Mouse (Mus musculus) gastrocnemius, adult 2 months (tissue): ENCODE measurements at regions not wholly inside any gene's neighbourhood (a gene's known extent, or its start where the extent isn't known, plus 50 kb on each side); places are given as distances from the start of the nearest gene placed in this dataset.

ENCODE experiments used
- DNase-seq: peaks from one replicate; pipeline ENCODE4 v3.0.0; 2022
- H3K27ac ChIP-seq: fragments of 200-600 bp; 2 replicates; pipeline ENCODE4 v1.8.1; 2022; ENCODE audit warnings: mild to moderate bottlenecking
- H3K4me3 ChIP-seq: fragments of 200-600 bp; 2 replicates; pipeline ENCODE4 v1.8.1; 2022; ENCODE audit warnings: mild to moderate bottlenecking, moderate library complexity
- CTCF ChIP-seq: fragments of 200-600 bp; IDR thresholded peaks from 2 replicates; pipeline ENCODE4 v1.8.1; 2022; ENCODE audit warnings: antibody characterized with exemption, mild to moderate bottlenecking, moderate library complexity
- intact Hi-C: fragments of 180-260 bp; cut with DNase I; formaldehyde crosslinking; loops from one replicate; pipeline ENCODE4 v1.15.1; 2025

DNA sequence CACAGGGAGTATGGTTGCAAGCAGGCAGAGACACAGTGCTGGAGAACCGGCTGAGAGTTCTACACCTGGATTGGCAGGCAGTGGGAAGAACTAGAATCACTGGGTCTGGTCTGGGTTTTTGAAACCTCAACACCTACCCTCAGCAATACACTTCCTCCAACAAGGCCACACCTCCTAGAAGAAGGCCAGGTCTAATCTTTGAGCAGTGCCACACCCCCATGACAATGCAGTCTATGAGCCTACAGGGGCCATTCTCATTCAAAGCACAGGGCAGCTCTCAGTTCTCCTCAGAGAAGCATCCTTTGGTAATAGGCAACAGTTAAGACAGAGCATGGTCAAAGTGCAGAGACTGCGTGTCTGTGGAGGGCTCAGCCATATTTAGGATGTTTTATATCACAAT is 300.8 kb downstream of the Bbx start:
- Histone ChIP-seq H3K27ac (no peak overlapping the region), H3K4me3 (no peak overlapping the region)
- intact Hi-C loops = no loop called here
- TF ChIP-seq CTCF = no peak
- DNase-seq = no peak
